Mouse (Mus musculus): ENCODE results near the gene Ldha. TPM values are rescaled to one million over a fixed set of nuclear protein-coding genes. Genes with fewer than 3 reads are reported as not detected.
"Not testable (repeated sequence)": the region's sequence is repeated elsewhere in the genome, so short reads cannot be mapped to it uniquely, and the experiment has no call there.

The Ldha gene
- 894 and 950 TPM in 2 replicates for polyA plus RNA-seq (2015; fragmentation: Nextera tagmentation; extraction: Ambion mirVana)

DNA sequence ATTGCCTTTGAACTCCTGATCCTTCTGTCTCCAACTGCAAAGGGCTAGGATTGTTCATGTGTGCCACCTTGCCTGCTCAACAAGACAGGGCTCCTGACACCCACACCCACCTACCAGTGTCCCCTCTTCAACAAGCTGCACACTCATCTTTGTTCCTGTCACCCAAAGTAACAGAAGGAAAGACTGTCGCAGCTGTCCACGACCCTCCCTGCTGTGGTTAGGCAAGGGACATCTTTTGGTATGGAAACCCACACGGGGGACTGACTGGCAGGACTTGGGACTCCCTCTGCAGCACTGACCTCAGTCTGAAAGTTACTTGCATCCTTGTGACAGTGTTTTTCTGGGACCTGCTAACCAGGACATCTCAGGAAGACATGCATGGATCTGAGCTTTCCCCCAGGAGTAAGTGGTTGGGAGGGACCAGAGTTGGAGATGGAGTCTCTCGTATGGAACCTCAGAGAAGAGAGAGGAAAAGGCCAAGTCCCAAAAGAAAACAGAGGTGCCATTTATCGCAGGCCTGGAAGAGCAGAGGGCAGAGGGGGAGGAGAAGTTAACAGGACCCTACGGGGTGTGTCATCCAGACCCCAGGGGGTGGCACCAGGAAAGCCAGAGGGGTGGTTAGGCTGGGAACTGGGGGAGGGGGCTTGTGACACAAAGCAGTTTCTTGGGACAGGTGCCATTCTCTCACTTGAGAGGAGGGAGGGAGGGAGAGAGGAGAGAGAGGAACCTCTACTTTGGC is at the start of gene Ldha:
Gene Ldha, plus strand, starts transcription at position 689 of the 739 bp plus-strand sequence.
- Histone ChIP-seq H3K27me3 (replicated peaks; ENCODE audit: control insufficient read depth, insufficient read depth, low read length) (no peaks in the 10 kb centered on the region; the same call in 1 of the 2 replicates), H3K9ac (ENCODE audit: low read depth, low read length) (no peak within 1 kb of the TSS), H3K4me2 (ENCODE audit: low read length) (no peak within 1 kb of the TSS), H3K27ac (ENCODE audit: low read depth, low read length) (no peak within 1 kb of the TSS), H3K36me3 (ENCODE audit: control insufficient read depth, insufficient read depth, low read length) (no peaks in the 10 kb centered on the region), H3K9me3 (ENCODE audit: control insufficient read depth, low read length) (no peaks in the 10 kb centered on the region), H3K4me1 (ENCODE audit: control insufficient read depth, insufficient read depth, low read depth, low read length) (peaks cover 14% of the 10 kb centered on the region), H3K4me3 (ENCODE audit: low read length) (no peak within 1 kb of the TSS)
- 25% methylated on average over 6 of the region's 6 CpGs for WGBS
- ATAC-seq: no peak

DNA sequence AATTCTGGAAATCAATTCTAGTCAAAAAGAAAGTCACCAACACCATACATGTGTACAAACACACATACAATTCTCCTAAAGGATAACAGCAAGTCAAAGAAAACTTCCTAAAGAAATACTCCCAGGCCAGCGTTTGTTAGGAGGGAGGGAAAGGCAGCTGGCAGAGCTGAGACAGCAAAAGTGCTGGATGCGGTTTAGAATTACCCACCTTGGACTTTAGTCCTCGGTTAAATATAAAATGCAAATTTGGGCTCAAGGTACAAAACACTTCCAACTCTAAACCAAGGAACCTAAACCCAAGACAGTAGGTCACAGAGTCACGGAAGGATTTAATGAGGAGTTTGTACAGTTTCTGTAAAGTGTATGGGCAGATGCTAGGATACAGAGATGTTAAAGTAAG is 47.4 kb upstream of the Ldha start:
- no peak overlapping the region for H3K9ac ChIP-seq (ENCODE audit: low read depth, low read length)
- 87% methylated on average over 4 of the region's 4 CpGs for WGBS
- H3K4me2 ChIP-seq (ENCODE audit: low read length): no peak overlapping the region
- H3K9me3 ChIP-seq (ENCODE audit: control insufficient read depth, low read length): no peaks in the 10 kb centered on the region
- H3K27me3 ChIP-seq (replicated peaks; ENCODE audit: control insufficient read depth, insufficient read depth, low read length): no peaks in the 10 kb centered on the region
- ATAC-seq: no peak
- H3K4me3 ChIP-seq (ENCODE audit: low read length): no peak overlapping the region
- peaks cover 3% of the 10 kb centered on the region for H3K36me3 ChIP-seq (ENCODE audit: control insufficient read depth, insufficient read depth, low read length)
- H3K4me1 ChIP-seq (ENCODE audit: control insufficient read depth, insufficient read depth, low read depth, low read length): peaks cover 24% of the 10 kb centered on the region
- no peak overlapping the region for H3K27ac ChIP-seq (ENCODE audit: low read depth, low read length)

DNA sequence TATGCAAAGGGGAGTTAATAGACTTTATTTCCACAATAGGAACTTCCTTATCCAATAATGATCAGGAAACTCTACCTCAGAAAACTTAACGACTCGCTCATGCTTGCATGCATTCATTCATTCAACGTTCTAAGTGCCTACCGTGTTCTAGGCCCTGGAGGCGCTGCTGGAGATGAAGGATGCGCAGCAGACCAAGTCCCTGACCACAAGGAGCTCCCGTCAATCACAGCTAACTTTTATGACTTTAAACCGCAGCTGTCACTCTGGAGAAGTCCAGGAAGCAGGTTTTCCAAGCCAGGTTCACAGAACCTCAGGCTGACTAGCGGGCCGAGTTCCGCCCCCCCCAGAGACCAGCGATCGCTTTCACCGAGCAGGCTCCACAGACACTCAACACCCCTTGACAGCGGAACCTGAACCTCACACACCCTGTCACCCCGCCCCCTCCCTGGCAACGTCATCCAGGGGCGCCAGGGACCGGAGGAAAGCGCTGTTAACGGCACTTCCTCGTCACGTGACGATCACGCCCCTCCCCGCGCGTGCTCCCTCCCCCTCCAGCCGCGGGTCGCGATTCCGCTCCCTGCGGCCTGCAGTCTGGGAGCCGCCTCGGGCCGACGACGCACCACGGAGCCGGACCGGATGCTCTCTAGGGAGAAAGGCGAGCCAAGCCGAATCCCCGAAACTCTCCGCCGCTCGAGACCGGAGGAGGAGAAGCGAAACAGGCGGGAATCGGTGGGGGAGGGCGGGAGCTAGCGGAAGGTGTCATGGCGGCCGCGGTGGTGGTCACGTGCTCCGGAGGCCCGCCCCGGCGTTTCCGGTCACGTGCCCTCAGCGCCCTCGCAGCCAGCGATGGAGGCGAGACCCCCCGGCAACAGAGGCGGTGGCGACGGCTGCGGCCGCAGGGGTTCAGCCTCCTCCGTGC is 45.7 kb upstream of the Ldha start, which contains the start of the genes Hps5 and Gtf2h1:
Gene Hps5, minus strand, starts transcription at position 778 of the 919 bp plus-strand sequence.
Gene Gtf2h1, plus strand, starts transcription at position 817 of the 919 bp plus-strand sequence.
- no peaks in the 10 kb centered on the region for H3K27me3 ChIP-seq (replicated peaks; ENCODE audit: control insufficient read depth, insufficient read depth, low read length)
- H3K27ac ChIP-seq (ENCODE audit: low read depth, low read length): peak within 1 kb of the TSS; percentile 94
- H3K9me3 ChIP-seq (ENCODE audit: control insufficient read depth, low read length): no peaks in the 10 kb centered on the region
- peak within 1 kb of the TSS; percentile 98 for H3K4me3 ChIP-seq (ENCODE audit: low read length)
- peaks cover 24% of the 10 kb centered on the region for H3K4me1 ChIP-seq (ENCODE audit: control insufficient read depth, insufficient read depth, low read depth, low read length)
- peak within 1 kb of the TSS; percentile 97 for H3K4me2 ChIP-seq (ENCODE audit: low read length)
- H3K9ac ChIP-seq (ENCODE audit: low read depth, low read length): peak within 1 kb of the TSS; percentile 97
- WGBS: under 1% methylated on average over 72 of the region's 75 CpGs
- peak; percentile 97 for ATAC-seq
- peaks cover under 1% of the 10 kb centered on the region; the same call in 1 of the 2 replicates for H3K36me3 ChIP-seq (ENCODE audit: control insufficient read depth, insufficient read depth, low read length)

DNA sequence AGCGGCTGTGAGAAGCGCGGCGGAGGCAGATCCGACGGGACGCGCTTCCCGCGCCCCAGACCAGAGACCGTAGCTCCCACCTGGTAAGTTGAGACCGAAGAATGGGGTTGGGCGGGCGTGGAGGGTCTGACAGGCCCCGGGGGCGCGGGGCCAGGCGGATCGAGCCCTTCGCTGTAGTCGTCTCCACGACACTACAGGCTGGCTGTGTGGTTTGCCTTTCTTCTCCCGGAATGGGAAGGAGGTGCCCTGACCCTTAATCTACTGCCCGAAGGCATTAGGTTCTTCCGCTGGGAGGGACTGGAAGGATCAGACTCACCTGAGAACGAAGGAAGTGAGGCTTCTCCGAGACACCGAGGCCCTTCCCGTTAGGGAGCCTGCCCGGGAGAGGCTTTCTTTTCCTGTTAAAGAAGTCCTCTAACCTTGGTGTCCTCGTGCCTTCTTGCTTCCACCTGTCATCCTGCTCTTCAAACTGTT is 45.0 kb upstream of the Ldha start:
- WGBS: 0% methylated on average over 25 of the region's 31 CpGs
- peaks cover 3% of the 10 kb centered on the region; the same call in 1 of the 2 replicates for H3K36me3 ChIP-seq (ENCODE audit: control insufficient read depth, insufficient read depth, low read length)
- H3K4me2 ChIP-seq (ENCODE audit: low read length): peak overlapping the region; percentile 97
- peak overlapping the region; percentile 97 for H3K9ac ChIP-seq (ENCODE audit: low read depth, low read length)
- no peaks in the 10 kb centered on the region for H3K9me3 ChIP-seq (ENCODE audit: control insufficient read depth, low read length)
- no peak; the same call in none of the 2 replicates for ATAC-seq
- H3K4me3 ChIP-seq (ENCODE audit: low read length): peak overlapping the region; percentile 98
- no peaks in the 10 kb centered on the region for H3K27me3 ChIP-seq (replicated peaks; ENCODE audit: control insufficient read depth, insufficient read depth, low read length)
- peaks cover 24% of the 10 kb centered on the region for H3K4me1 ChIP-seq (ENCODE audit: control insufficient read depth, insufficient read depth, low read depth, low read length)
- peak overlapping the region; percentile 94 for H3K27ac ChIP-seq (ENCODE audit: low read depth, low read length)

DNA sequence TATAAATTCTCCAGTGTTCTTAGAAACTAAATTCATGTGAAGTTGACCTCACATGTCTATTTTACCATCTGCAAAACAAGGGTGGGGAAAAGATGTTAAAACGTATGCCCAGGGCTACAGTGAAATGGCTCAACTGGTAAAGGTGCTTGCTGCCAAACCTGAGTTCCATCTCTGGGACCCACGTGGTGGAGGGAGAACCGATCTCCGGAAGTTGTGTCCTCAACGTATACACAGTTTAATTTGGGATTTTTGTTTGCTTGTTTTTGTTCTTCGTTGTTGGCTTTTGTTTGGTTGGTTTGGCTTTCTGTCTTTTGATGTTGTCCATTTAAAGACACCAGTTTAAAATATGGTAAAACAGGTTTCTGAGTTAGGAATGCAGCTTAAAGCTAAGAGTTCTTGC is 44.5 kb upstream of the Ldha start:
- Histone ChIP-seq H3K27me3 (replicated peaks; ENCODE audit: control insufficient read depth, insufficient read depth, low read length) (no peaks in the 10 kb centered on the region), H3K9ac (ENCODE audit: low read depth, low read length) (peak overlapping the region; percentile 97), H3K4me2 (ENCODE audit: low read length) (peak overlapping the region; percentile 97), H3K27ac (ENCODE audit: low read depth, low read length) (no peak overlapping the region), H3K4me3 (ENCODE audit: low read length) (peak overlapping the region; percentile 98), H3K9me3 (ENCODE audit: control insufficient read depth, low read length) (no peaks in the 10 kb centered on the region), H3K36me3 (ENCODE audit: control insufficient read depth, insufficient read depth, low read length) (peaks cover 6% of the 10 kb centered on the region; the same call in 1 of the 2 replicates), H3K4me1 (ENCODE audit: control insufficient read depth, insufficient read depth, low read depth, low read length) (peaks cover 24% of the 10 kb centered on the region)
- ATAC-seq: no peak
- 58% methylated on average over 6 of the region's 6 CpGs for WGBS

DNA sequence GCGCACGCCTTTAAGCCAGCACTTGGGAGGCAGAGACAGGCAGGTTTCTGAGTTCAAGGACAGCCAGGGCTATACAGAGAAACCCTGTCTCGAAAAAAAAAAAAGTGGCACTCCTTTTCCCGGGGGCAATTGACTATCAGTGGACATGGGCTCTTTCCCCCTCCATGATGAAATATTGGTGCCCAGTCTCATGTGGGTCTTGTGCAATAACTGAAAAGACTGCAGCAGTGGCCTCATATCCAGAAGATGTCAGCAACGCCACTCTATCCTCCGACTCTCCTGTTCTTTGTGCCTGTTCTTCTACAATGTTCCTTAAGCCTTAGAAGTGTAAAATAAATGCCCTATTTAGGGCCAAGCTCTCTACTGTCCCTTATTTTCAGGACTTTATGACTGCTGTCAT is 30.9 kb upstream of the Ldha start:
- 97% methylated on average over 6 of the region's 6 CpGs for WGBS
- H3K27ac ChIP-seq (ENCODE audit: low read depth, low read length): no peak overlapping the region

DNA sequence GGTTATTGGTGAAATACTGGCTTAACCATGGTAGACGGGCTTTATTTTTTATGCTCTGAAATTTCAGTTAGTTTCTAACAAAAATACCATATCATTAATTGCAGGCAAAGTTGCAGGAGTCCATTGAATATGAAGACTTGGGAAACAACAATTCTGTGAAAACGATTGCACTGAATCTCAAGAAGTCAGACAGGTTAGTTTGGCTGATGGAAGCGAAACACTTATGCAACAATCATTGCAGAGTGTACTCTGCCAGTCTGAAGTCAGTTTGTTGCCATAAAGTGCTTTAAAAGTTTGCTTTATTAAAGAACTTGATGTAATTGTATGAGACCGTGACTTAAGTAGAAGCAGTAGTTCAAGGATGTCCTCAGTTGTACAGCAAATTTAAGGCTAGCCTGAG is 27.3 kb upstream of the Ldha start:
- Histone ChIP-seq H3K36me3 (ENCODE audit: control insufficient read depth, insufficient read depth, low read length) (peaks cover 42% of the 10 kb centered on the region), H3K4me2 (ENCODE audit: low read length) (no peak overlapping the region), H3K4me1 (ENCODE audit: control insufficient read depth, insufficient read depth, low read depth, low read length) (no peaks in the 10 kb centered on the region), H3K27ac (ENCODE audit: low read depth, low read length) (no peak overlapping the region), H3K27me3 (replicated peaks; ENCODE audit: control insufficient read depth, insufficient read depth, low read length) (no peaks in the 10 kb centered on the region), H3K4me3 (ENCODE audit: low read length) (no peak overlapping the region), H3K9ac (ENCODE audit: low read depth, low read length) (no peak overlapping the region), H3K9me3 (ENCODE audit: control insufficient read depth, low read length) (no peaks in the 10 kb centered on the region)
- 87% methylated on average over 4 of the region's 4 CpGs for WGBS
- ATAC-seq: no peak

More for the DNA sequence above, 30.9 kb upstream of the Ldha start:
- H3K27me3 ChIP-seq (replicated peaks; ENCODE audit: control insufficient read depth, insufficient read depth, low read length): no peaks in the 10 kb centered on the region
- H3K4me3 ChIP-seq (ENCODE audit: low read length): no peak overlapping the region
- no peak overlapping the region for H3K4me2 ChIP-seq (ENCODE audit: low read length)
- no peak overlapping the region for H3K9ac ChIP-seq (ENCODE audit: low read depth, low read length)
- no peaks in the 10 kb centered on the region for H3K4me1 ChIP-seq (ENCODE audit: control insufficient read depth, insufficient read depth, low read depth, low read length)
- H3K9me3 ChIP-seq (ENCODE audit: control insufficient read depth, low read length): no peaks in the 10 kb centered on the region
- ATAC-seq: no peak
- peaks cover 43% of the 10 kb centered on the region for H3K36me3 ChIP-seq (ENCODE audit: control insufficient read depth, insufficient read depth, low read length)

DNA sequence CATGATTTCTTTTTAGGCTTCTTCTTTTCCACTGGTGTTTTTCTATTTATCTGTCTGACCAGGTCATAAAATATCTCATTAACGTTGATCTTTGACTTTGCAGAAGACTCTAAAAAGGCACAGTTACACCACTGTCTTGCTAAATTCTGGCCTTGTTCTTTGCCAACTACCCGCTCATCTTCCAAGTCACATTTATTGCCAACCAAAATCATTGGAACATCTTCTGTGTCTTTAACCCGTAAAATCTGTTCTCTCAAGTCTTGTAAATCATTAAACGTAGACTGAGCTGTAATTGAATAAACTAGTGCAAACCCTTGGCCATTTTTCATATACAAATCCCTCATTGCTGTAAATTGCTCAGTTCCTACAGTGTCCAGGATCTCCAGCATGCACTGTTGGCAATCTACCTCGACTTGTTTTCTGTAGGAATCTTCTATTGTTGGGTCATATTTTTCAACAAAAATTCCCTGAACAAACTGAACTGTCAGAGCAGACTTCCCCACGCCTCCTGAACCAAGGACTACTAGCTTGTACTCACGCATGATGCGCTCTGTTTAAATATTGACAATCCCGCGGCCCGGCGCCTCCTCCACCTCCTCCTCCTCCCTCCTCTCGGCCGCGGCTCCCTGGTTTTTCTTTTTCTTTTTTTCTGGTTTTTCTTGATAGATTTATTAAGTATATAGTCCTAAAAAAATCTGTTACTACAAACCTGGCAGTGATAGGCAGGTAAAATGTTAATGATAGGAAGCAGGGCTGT is 20.2 kb upstream of the Ldha start:
- not testable (repeated sequence) for H3K4me1 ChIP-seq (ENCODE audit: control insufficient read depth, insufficient read depth, low read depth, low read length); ATAC-seq; H3K4me3 ChIP-seq (ENCODE audit: low read length); H3K4me2 ChIP-seq (ENCODE audit: low read length); H3K27me3 ChIP-seq (replicated peaks; ENCODE audit: control insufficient read depth, insufficient read depth, low read length); H3K27ac ChIP-seq (ENCODE audit: low read depth, low read length); H3K9me3 ChIP-seq (ENCODE audit: control insufficient read depth, low read length); H3K9ac ChIP-seq (ENCODE audit: low read depth, low read length)
- peaks cover 42% of the 10 kb centered on the region for H3K36me3 ChIP-seq (ENCODE audit: control insufficient read depth, insufficient read depth, low read length)
- 89% methylated on average over 15 of the region's 15 CpGs for WGBS

Data from hindbrain, embryonic 16.5 days (tissue).